Mouse (Mus musculus): ENCODE measurements around the gene Irf1.

Gene Irf1

DNA sequence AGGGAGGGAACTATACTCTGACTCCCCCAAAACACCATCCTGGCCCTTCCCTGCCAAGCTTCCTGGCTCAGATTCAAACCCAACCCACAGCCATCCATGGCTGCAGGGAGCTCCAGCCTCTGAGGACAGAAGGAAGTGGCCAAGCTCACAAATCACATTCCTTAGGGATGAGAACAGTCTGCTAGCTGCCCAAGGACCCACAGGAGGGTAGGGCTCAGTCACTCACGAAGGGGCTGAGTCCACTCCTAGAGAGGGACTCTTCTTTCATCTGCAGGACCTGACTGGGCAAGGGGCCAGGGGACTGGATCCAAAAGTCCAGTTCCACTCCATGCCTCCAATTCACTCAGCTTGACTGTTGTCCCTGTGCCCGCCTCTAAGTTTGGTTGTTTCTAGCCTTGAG lies 8.0 kb upstream of the Irf1 start:
- peak; percentile 44 for DNase-seq

DNA sequence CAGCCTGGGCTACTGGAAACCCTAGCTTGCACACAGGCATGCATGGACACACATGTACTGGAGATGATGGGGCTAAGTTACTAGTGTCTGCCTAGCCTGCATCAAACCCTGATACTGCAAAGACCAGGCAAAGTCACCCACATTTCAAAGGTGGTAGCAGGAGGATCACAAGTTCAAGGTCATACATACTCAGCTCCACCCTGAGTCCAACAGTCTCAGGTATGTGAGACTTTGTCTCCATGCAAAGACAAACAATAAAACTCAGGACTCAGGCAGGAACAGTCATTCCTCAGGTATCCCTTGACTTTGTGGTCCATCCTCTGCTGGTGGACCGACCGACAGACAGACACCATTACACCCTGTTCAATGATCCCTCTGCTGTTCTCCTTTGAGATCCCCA lies 7.4 kb upstream of the Irf1 start:
- DNase-seq: no peak

DNA sequence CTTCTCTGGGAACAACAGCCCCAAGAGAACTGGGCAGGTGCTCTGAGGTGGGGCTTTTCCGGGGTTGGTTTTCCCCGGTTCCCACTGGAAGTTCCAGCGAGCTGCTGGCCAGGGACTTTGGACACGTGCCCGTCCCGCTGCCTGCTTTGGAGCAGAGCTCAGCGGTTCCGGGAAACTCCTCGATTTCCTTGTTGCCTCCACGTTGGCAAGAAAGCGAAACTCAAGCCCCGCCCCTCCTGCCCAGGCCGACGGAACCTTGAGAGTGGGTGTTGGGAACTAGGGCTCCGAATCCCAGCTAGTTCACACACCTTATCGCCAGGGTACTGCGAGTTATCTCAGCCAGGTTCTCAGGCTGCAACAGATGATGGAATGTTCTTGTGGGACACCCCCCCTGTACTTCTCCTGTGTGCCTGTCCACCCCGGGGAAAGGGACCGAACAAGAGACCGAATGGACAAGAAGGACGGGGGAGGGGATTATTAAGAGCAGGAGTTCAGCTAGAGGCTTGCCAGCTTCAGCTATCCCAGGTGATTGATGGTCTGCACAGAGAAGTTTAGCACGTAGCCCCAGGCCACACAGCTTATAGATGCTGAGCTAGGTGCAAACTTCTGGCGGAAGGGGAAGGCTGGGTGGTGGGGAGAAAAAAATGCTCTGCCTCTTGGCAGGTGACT lies 6.9 kb upstream of the Irf1 start:
- DNase-seq: peak; percentile 53

DNA sequence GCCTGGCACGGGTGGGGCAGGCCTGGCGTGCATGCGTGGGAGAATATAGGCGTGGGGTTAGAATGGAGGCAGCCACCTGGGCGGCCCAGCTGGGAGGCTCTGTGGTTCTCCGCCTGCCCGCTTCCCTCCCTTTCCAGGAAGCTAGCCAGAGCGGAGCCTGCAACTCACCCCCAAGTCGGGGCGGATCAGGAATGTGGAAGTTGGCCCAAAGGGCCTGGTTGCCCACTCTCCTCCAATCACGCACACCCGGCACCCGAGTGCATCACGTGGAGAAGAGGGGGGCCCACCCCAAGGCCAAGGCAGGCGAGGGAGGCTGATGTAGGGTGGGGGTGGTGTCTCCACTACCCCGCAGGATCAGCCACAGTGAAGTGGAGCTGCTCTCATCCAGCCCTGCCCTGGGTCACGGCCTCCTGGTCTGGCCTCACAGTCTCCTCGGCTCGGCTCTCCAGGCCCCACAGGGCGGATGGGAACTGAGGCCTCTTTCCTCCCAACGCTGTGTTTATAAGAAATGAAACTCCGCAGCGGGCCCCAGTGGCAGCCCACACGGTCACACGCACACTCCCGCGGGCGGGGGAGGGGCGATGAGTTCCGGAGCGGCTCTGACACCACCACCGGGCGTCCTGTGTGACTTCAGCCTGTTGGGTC lies 6.2 kb upstream of the Irf1 start:
- peak; percentile 83 for DNase-seq

DNA sequence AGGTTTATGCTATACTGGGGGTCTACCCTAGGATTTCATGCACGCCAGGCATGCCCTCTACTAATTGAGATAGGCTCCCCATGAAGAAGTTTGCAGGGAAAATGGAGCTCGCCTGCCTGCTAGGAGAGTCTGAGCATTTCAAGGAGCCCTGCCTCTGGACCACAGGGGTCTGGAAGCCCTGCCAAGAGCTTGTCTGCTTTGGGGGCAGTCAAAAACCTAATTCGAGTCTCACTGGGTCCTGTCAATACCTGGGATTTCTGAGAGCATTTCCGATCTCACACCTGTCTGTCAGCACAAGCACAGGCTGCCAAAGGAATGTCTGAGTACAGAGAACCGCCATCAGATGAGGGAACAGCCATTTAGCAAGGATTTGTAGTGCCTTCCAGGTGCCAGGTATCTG lies 5.2 kb upstream of the Irf1 start:
- DNase-seq: no peak

DNA sequence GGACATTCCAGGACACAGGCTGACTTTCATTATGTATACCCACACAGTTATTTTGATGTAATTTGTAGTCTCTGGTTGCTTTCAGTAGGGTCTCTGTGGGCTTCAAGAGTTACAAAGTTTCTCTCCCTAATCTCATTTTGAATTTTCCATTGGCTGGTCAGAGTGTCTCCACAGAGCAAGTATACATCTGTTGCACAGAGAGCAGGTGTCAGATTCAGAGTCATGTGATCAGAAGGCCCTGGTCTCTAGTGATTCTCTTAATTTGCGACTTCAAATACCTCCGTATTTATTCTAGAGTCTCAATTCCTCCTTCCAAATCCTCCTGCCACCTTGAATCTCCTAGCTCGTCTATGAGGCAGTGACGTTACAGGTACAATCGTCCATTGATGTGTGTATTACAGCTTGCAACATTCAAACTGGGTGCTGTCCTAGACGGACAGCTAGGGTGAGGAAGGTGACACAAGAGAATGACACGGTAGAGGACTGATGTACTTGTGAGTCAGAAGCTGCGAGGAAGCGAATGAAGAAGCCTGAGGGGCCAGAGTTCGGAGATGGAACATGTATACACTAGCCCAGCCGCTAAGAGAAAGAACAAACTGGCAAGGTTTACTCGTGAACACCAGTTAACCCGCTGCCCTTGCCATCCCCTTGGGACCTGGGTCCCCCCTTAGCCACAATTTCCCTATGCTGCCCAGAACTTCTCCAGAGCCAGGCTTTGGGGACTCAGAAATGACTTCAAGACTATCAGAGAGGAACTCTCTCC lies 1.2 kb upstream of the Irf1 start:
- no peak for DNase-seq

DNA sequence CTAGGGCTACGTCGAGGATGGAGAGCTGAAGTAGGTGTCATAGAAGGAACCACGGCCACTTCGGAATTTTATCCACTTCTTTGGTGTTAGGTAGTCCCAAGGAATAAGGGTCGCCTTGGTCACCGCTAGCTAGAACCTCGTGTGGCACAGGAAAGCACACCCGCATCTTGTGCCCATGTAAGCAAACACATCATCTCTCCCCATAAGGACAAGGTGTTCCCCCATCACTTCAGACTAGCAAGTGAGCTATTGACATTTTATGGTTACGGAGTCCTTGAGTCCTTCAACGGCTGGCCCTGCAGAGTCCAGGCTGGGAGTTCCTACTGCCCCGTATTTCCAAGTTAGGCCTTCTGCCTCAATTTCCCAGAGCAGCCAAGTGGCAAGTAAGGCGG lies 633 bp upstream of the Irf1 start:
- DNase-seq: no peak

DNA sequence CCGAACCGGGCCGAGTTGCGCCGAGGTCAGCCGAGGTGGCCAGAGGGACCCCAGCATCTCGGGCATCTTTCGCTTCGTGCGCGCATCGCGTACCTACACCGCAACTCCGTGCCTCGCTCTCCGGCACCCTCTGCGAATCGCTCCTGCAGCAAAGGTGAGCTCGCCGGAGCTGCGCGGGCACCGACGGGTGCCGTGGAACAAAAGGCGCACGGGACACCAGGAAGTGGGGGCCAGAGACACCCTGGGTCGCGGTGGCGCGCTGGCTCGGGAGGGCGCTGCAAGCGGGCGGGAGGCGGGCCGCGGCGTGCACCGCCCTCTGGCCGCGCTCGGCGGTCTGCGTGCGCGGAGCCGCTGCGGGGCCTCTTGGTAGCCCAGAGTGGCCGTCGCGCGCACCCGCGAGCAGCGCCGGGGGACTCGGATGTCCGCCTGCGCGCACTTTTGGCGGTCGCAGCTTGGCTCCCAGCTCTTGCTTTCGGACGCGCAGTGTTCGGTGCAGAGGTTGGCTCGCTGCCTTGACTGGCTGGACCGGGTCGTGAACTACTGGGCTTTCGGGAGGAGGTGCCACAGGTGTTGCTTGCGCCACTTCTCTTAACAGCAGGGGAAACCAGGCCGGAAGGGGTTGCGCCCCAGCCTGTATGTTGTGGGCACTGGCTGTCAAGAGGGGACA lies 444 bp downstream of the Irf1 start:
- DNase-seq: peak; percentile 64

DNA sequence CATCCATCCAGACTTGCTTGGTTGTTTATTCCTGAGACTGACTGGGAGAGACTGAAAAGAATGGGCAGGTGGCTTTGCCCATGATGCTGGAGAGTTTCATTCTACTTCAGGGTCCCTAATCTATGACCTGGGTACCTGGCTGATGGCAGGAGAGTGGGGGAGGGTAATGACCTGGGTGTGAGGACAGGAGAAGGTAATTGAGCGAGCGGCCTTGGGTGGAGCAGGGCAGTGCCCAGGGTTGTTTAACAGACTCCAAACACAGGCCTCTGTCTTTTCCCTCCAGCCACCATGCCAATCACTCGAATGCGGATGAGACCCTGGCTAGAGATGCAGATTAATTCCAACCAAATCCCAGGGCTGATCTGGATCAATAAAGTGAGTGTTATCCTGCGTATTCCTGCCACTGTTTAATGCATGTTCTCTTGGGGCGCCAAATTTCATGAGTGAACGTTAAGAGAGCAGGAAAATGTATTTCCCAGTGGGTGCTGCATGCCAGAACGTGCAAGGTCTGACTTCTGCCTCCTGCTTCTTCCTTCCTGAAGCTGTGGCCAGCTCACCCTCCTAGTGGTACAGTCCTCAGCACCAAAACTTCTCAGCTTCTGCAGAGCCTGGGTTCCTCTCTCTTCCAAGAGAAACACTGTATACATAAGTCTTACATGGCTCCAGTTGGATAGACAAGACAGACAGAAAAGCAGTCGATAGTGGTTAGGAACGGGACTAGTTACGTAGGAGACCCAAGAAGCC lies 1.4 kb downstream of the Irf1 start:
- DNase-seq: no peak

DNA sequence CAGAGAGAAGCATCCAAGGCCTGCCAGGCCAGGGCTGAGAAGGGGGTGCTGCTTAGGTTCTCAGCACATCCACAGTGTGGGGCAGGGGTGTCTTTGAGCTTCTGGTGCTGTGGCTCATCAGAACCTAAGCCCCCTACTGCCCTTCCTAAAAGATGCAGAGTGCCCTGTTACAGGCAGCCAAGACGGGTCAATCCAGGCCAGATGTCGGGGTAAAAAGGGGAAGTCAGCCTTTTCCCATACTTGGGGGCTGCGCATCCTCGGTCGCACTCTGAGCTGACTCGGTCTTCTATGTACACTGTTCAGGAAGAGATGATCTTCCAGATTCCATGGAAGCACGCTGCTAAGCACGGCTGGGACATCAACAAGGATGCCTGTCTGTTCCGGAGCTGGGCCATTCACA lies 2.7 kb downstream of the Irf1 start:
- no peak for DNase-seq

DNA sequence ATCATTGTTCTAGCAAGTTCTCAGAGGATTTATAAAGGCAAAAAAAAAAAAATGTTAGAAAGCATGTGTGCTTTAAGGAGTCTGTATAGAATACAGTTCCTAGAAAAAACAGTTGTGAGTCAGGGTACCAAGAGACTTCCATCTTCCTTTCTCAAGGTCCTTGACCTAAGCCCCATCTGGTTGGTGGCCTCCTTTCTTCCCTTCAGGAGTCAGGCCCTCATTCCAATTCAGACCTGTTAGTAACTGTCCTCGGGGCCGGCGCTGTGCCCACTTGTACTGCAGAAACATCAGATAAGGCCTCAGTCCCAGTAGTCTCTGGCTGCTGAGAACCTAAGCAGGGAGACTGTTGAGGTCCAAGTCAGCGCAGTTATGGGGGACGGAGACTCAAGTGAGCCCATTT lies 3.3 kb downstream of the Irf1 start, which contains the start of gene Gm17334:
Gm17334 (minus strand) TSS at position 101 of the 400 bp plus-strand sequence.
- no peak for DNase-seq

DNA sequence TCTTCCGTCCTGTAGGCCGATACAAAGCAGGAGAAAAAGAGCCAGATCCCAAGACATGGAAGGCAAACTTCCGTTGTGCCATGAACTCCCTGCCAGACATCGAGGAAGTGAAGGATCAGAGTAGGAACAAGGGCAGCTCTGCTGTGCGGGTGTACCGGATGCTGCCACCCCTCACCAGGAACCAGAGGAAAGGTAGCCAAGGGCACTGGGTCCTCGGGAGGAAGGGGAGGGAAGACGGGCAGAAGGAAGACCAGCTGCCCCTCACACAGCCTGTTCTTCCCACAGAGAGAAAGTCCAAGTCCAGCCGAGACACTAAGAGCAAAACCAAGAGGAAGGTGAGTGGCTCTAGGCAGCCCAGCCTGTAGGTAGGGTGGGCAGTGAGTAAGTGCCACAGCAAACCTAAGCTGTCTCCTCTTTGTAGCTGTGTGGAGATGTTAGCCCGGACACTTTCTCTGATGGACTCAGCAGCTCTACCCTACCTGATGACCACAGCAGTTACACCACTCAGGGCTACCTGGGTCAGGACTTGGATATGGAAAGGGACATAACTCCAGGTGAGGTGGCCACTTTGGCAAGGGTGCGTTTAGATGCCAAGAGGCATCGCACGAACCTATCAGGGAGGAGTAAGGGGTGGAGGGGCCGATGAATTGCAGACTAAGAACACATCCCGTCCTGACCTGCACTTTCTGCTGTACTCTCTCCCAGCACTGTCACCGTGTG lies 4.0 kb downstream of the Irf1 start:
- no peak for DNase-seq

DNA sequence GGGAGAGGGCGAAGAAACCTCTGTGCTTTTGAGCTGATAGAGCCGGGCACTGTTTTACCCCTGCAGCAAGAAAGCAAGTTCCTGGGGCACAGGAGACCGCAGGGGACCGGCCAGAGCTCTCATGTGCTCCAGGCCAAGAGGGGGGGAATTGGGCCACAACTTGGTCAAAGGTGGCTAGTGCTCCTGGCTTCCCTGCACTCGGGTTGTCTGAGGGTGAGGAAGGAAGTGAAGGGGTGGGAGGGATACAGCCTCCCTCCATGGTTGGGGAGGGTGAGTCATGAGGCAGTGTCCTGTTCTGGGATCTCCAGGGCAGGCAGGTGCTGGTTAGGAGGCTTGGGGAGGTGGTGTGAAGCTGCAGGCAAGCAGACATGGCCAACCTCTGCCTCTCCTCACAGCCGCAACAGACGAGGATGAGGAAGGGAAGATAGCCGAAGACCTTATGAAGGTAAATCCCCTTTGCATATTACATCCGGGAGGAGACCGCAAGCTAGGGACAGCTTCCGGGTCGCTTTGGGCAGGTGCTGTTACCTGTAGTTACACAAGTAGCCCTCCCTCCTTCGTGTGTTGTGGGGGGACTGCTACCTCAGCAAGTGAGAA lies 4.9 kb downstream of the Irf1 start:
- no peak for DNase-seq

DNA sequence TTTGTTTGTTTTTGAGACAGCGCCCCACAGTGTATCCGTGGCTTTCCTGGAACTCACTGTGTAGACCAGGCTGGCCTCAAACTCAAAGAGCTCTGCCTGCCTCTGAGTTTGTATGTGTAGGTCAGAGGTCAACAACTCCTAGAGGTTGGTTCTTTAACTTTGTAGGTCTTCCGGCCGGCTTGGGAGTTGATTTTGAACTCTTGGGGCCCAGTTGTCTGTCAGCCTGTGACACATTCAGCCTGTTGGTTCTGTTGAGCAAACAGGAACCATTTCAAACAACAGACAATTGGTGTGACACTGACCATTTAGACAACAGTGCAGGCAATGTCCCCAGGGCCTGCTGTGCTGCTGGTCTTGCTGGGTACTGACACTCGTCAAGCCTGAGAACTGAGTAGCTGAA lies 7.9 kb downstream of the Irf1 start:
- no peak for DNase-seq

DNA sequence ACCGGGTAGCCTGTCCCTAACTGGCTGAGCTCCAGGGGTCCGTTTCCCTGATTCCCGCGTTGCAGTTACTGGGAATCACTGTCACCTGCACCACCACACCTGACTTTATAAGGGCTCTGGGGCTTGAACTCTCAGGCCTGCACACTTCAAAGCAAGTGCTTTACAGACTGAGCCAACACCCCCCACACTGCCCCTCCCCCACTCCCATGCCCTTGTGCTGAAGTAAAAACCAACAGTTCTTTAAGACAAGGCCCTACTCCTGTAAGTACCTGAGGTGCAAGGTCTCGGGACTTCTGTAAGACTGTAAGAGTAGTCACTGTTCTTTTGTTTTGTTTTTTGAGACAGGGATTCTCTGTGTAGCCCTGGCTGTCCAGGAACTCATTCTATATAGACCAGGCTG lies 8.6 kb downstream of the Irf1 start:
- no peak for DNase-seq

DNA sequence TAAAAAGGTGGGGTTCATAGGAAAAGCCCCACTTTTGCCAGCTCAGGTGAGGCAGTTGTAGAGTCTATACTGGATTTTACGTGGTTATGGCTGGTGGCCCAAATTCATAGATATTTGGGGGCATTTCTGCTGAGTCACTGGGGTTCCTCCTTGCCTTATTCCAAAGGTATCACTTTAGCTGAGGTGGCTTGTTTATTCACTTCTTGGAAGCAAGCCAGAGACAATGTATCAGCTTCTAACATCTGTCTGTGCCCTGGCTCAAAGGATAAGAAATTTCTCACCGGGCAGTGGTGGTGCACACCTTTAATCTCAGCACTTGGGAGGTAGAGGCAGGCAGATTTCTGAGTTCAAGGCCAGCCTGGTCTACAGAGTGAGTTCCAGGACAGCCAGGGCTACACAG lies 10.0 kb downstream of the Irf1 start:
- no peak for DNase-seq

DNA sequence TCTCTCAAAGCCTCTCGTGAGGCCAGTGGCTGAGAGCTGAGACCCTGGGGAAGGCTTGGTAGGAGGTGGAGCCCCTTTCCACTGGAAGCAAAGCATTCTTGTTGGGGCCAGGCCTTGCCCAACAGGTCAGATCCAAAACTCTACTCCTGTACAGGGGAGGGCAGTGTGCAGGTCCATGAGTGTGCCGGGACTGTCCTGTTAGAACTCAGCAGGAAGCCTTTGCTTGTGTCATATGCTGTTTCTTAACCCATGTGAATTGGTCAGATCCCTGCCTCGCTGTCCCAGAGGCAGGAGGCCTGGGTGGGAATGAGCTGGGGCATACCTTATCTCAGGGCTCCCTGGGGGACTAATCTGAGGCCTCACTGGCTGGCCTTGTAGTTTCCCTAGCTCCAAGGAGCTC lies 10.4 kb downstream of the Irf1 start:
- DNase-seq: no peak

DNA sequence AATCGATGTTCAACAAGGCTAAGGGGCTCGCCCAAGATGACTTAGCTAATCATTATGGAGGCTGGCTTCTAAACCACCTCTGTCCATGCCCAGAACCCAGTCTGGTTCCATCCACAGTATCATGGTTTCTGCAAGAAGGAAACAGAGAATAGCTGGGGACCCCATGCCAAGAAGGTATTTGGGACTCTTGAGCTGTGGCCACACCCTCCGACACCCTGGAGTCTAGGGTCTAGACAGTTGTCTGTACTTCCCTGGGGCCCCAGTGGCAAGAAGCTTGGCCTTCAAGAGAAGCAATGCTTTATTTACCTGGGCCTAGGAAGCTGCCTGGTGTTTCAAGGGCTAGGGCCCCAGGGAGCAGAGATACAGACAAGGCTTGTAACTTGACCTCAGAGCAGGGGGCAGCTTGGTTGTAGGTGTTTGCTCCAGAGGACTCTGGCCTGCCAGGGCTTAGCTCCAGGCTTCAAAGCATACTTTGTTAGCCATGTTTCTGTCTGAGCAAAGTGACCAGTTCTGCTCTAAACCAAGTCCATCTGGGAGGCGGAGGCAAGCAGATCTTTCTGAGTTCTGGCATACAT lies 11.5 kb downstream of the Irf1 start:
- no peak for DNase-seq

DNA sequence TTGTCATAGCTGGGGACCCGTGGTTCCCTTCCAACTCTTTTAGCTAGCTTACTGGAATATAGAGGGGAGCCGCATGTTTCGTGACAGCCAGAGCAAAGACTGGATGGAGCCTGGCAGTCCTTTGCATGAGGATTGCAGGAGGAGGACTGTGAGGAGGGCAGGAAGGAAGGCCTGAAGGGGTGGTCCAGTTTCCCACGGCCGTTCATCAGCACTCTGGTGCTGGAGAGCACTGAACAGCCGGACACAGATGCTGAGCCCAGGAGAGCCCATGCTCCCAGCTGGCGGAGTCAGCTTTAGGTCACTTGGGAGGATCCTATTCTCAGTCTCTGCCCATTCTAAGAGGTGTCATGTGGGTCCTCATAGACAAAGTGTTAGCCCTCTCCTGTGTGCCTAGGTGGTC lies 12.2 kb downstream of the Irf1 start:
- no peak for DNase-seq

DNA sequence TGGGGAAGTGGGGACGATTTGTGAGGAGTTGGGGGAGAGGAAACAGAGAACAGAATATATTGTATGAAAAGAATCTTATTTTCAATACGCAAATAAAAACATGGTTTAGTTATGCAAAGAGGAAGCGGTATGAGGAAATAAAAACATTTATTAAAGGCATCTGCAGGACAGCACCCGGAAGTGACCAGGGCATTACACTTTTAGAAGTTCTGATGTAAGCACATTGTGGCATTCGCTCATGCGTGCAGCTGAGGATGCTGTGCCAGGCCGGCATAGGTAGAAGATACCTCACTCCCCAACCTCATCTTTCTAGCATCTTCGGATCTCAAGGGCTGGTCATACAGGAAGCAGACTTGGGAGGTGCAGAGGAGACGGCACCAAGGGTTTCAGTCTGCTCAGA lies 13.5 kb downstream of the Irf1 start:
- no peak for DNase-seq

DNA sequence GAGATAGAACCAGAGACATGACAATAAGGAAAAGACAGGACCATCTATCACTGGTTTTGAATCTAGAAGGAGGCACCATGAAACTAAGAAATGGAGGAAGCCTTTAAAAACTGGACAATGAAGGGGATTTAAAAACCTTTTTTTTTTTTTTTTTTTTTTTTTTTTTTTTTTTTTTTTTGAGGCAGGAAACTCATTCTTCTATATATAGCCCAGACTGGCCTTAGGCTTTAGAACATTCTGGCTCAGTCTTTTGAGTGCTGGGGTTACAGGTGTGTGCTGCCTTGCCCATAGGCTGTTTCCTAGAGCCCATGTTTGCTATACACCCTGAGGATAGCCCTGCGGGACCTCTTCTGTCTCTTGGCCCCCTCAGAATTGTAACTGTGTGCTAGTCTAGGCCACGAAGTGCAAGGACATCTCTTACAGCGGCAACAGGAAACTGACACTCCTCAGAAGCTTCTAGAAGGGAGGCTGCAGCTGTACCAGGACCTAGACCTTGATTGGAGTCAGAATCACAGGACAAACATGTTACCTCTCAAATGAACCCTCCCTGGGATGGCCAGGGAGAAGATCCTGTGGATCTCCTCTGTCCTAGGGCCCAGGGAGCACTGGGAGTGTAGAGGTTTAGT lies 15.6 kb downstream of the Irf1 start:
- no peak for DNase-seq
